Mouse (Mus musculus) liver, adult 2 months (tissue): Measurements from ENCODE around the gene Kirrel3. TPM values are rescaled to one million over a fixed set of nuclear protein-coding genes. Genes with fewer than 3 reads are reported as not detected.

ENCODE experiments used
- DNase-seq: peaks from one replicate; pipeline ENCODE4 v3.0.0-alpha.2; 2011; ENCODE audit warnings: low read depth, low spot score; ENCODE audit errors: extremely low read depth
- H3K27ac ChIP-seq: fragments of 200-500 bp; replicated peaks from 2 replicates; pipeline ENCODE4 v1.5.1; 2012; ENCODE audit warnings: low read depth, mild to moderate bottlenecking, control low read depth, inconsistent platforms, low read length; ENCODE audit not compliant: insufficient read depth
- H3K27me3 ChIP-seq: fragments of 200-500 bp; 2 replicates; pipeline ENCODE4 v1.6.1; 2012; ENCODE audit warnings: mild to moderate bottlenecking, moderate library complexity, low read length, inconsistent platforms; ENCODE audit not compliant: control insufficient read depth, insufficient read depth
- H3K36me3 ChIP-seq: fragments of 200-500 bp; 2 replicates; pipeline ENCODE4 v1.6.1; 2012; ENCODE audit warnings: low read length, inconsistent platforms; ENCODE audit not compliant: control insufficient read depth, insufficient read depth
- H3K4me1 ChIP-seq: fragments of 200-500 bp; 2 replicates; pipeline ENCODE4 v1.6.1; 2011; ENCODE audit warnings: low read length; ENCODE audit not compliant: control insufficient read depth, insufficient read depth
- H3K4me3 ChIP-seq: fragments of 200-500 bp; 2 replicates; pipeline ENCODE4 v1.5.1; 2011; ENCODE audit warnings: low read depth, mild to moderate bottlenecking, control low read depth, low read length, moderate library complexity; ENCODE audit not compliant: insufficient read depth
- H3K79me2 ChIP-seq: fragments of 200-500 bp; 2 replicates; pipeline ENCODE4 v1.6.1; 2012; ENCODE audit warnings: inconsistent platforms, mild to moderate bottlenecking, low read length, moderate library complexity; ENCODE audit not compliant: control insufficient read depth, insufficient read depth
- H3K9ac ChIP-seq: fragments of 200-500 bp; 2 replicates; pipeline ENCODE4 v1.6.1; 2012; ENCODE audit warnings: low read depth, mild to moderate bottlenecking, control low read depth, inconsistent platforms, low read length
- CTCF ChIP-seq: fragments of 200-500 bp; IDR thresholded peaks from 2 replicates; pipeline ENCODE4 v1.5.1; 2011; ENCODE audit warnings: low read depth, low read length, control low read depth
- POLR2A ChIP-seq: fragments of 200-500 bp; IDR thresholded peaks from 2 replicates; pipeline ENCODE4 v1.6.1; 2011; ENCODE audit warnings: low read length, control low read depth; ENCODE audit not compliant: insufficient read depth; ENCODE audit errors: extremely low read depth
- WGBS: fragments of 180-500 bp; shearing (Covaris S2); methylation state at CpG from one replicate; pipeline ENCODE4 v1.1.7; 2018; 5-methylcytosine and 5-hydroxymethylcytosine counted together
- polyA plus RNA-seq: library from polyadenylated mRNA; depleted of rRNA; stranded (reverse); fragments of >200 nt; gene quantifications from 2 replicates; pipeline ENCODE4 v1.2.3, GENCODE M21; 2012
- total RNA-seq: library from RNA; depleted of rRNA; stranded (reverse); fragments of >200 nt; gene quantifications from 2 replicates; pipeline ENCODE4 v1.2.3, GENCODE M21; 2014

Kirrel3 gene
- total and polyA plus RNA-seq, 2 experiments, result 0.09 TPM; not detected in 1

GRCm38 (mm10) chr9:34956512-34956911 lies 470.8 kb downstream of the Kirrel3 start:
- WGBS, result 84% methylated on average over 3 of the region's 3 CpGs
- TF ChIP-seq CTCF (no peak), POLR2A (no peak)
- Histone ChIP-seq H3K9ac (no peak overlapping the region), H3K27ac (no peak overlapping the region), H3K27me3 (no peaks in the 10 kb centered on the region), H3K4me3 (no peak overlapping the region), H3K36me3 (no peaks in the 10 kb centered on the region), H3K4me1 (no peaks in the 10 kb centered on the region), H3K79me2 (no peaks in the 10 kb centered on the region)
- DNase-seq, result no peak

DNA sequence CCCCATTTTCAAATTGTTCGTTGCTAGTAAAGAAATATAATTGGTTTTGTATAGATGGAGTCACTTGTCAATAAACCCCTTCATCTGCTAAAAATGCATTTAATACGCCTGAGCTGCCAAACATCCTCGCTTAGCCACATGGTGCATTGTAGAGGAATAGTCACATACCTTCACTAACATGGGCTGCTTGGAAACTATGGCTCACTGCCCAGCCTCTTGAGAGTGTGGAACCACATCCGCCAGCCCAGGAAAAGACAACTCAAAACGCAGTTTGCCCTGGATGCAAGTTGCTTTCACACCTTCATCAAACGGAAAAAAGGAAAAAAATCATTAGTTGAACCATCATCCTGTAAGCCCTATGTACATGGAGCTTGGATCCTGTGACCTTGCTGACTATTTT lies 472.0 kb downstream of the Kirrel3 start:
- no peak overlapping the region for H3K27ac ChIP-seq
- TF ChIP-seq POLR2A (no peak), CTCF (no peak)
- H3K4me1 ChIP-seq, result no peaks in the 10 kb centered on the region
- H3K79me2 ChIP-seq, result no peaks in the 10 kb centered on the region
- no peak for DNase-seq
- H3K36me3 ChIP-seq, result no peaks in the 10 kb centered on the region
- no peaks in the 10 kb centered on the region for H3K27me3 ChIP-seq
- no peak overlapping the region for H3K9ac ChIP-seq
- 79% methylated on average over 6 of the region's 6 CpGs for WGBS
- no peak overlapping the region for H3K4me3 ChIP-seq

DNA sequence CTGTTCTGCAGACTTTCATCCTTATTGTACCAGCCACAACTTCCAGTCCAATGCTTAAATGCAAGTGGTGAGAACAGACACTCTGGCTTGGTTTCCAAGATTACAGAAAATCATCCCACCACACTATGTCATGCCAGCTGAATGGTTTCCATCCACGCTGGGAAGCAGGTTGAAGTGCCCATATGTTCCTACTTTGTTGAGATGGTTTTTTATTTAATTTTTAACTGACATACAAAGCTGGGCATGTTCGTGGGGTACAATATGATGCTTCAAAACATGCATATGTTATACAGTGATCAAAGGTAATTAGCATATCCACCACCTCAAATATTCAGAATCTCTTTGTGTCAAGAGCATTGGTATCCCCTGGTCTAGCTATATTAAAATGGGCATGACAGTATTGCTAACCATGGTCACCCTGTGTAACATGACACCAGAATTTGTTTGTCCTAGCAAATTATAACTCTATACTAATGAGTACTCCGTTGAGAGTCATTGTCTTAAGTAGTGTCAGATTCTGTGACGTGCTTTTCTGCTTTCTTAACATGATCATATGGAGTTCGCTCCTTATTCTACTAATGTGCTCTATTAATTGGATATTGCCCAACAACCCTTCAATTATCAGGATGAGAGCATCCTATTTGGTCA lies 472.6 kb downstream of the Kirrel3 start:
- TF ChIP-seq POLR2A, result no peak
- no peak for TF ChIP-seq CTCF
- H3K36me3 ChIP-seq, result no peaks in the 10 kb centered on the region
- no peaks in the 10 kb centered on the region for H3K4me1 ChIP-seq
- no peak overlapping the region for H3K27ac ChIP-seq
- no peaks in the 10 kb centered on the region for H3K79me2 ChIP-seq
- WGBS, result 85% methylated on average over 5 of the region's 5 CpGs
- no peak overlapping the region for H3K4me3 ChIP-seq
- no peak overlapping the region for H3K9ac ChIP-seq
- DNase-seq, result no peak
- no peaks in the 10 kb centered on the region for H3K27me3 ChIP-seq

DNA sequence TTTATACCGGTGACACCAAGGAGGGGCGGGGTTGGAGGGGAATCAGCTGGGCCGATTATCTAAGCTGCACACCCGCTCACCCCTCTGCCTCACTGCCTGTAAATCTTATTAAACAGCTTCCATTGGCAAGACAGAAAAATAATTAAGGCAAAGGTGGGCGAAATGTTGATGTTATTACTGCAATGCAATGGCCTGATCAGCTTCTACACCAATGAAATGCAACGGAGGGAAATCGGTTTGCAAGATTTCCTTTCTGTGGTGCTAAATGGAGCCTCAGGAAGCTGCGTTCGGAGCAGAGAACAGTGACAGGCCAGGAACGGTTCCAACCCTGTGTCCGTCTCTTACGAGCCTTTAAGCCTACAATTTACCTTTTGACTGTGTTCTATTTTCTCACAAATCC lies 475.0 kb downstream of the Kirrel3 start:
- Histone ChIP-seq H3K27me3 (no peaks in the 10 kb centered on the region), H3K4me1 (no peaks in the 10 kb centered on the region), H3K27ac (no peak overlapping the region), H3K9ac (no peak overlapping the region), H3K4me3 (no peak overlapping the region), H3K36me3 (no peaks in the 10 kb centered on the region), H3K79me2 (no peaks in the 10 kb centered on the region)
- WGBS, result 72% methylated on average over 12 of the region's 12 CpGs
- no peak for DNase-seq
- TF ChIP-seq POLR2A, result no peak

- WGBS, result 80% methylated on average over 14 of the region's 14 CpGs
- Histone ChIP-seq H3K36me3 (no peaks in the 10 kb centered on the region), H3K27me3 (no peaks in the 10 kb centered on the region), H3K4me3 (no peak overlapping the region), H3K4me1 (no peaks in the 10 kb centered on the region), H3K27ac (no peak overlapping the region), H3K9ac (no peak overlapping the region), H3K79me2 (no peaks in the 10 kb centered on the region)
- DNase-seq, result no peak
- TF ChIP-seq CTCF, result no peak
- TF ChIP-seq POLR2A, result no peak
Observed at GRCm38 (mm10) chr9:34961171-34961570, 475.5 kb downstream of the Kirrel3 start.

DNA sequence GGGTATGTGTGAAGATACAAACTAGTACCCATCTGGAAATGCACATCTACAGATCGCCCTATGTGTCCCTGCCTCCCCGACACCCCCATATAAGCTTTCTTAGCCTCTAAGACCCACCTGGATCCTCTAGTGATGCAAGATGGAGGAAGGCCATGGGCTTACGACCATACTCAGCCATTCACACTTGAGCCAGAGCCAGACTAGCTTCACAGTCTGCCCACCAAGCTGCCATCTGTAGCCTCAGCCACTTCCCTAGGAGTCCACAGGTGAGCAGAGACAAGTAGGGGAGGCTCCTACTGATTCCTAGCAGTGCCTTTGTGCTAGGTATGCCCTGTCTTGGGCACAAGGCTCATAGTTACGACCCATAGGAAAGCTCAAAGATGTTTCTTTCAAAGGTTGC lies 476.6 kb downstream of the Kirrel3 start:
- no peak overlapping the region for H3K27ac ChIP-seq
- no peaks in the 10 kb centered on the region for H3K36me3 ChIP-seq
- TF ChIP-seq POLR2A (no peak), CTCF (no peak)
- no peak overlapping the region for H3K9ac ChIP-seq
- WGBS, result 89% methylated on average over 4 of the region's 4 CpGs
- H3K4me1 ChIP-seq, result no peaks in the 10 kb centered on the region
- DNase-seq, result no peak
- H3K4me3 ChIP-seq, result no peak overlapping the region
- no peaks in the 10 kb centered on the region for H3K79me2 ChIP-seq
- no peaks in the 10 kb centered on the region for H3K27me3 ChIP-seq
